In genomic region chr19:41104922-41105321, GRCm38 (mm10) we compare ENCODE assay signal across 8 mouse cellular contexts. TPM values are rescaled to one million over a fixed set of nuclear protein-coding genes. Genes with fewer than 3 reads are reported as not detected.
DNase-seq lines count a peak whose midpoint lies in the region; ATAC-seq lines count a peak whose summit lies in the region.

No protein-coding gene starts in this region.

- peaks cover 8% of the 10 kb centered on the region; the same call in 1 of the 2 replicates for H3K27me3 ChIP-seq in heart, embryonic 12.5 days (replicated peaks)

- no peak overlapping the region for H3K4me2 ChIP-seq in heart, embryonic 12.5 days

- H3K9me3 ChIP-seq in heart, embryonic 12.5 days (replicated peaks): no peaks in the 10 kb centered on the region

- H3K4me1 ChIP-seq in heart, embryonic 12.5 days (replicated peaks): no peaks in the 10 kb centered on the region

- WGBS in heart, embryonic 12.5 days: 49% methylated on average over 8 of the region's 8 CpGs

- no peak overlapping the region for H3K4me3 ChIP-seq in heart, embryonic 12.5 days

- H3K27ac ChIP-seq in heart, embryonic 12.5 days (ENCODE audit: poor library complexity, severe bottlenecking): no peak overlapping the region

- DNase-seq in heart, postnatal 10 days: peak; percentile 44 to 48
- peak; percentile 17 for DNase-seq in thymus, postnatal 0 days (ENCODE audit: low spot score)
- DNase-seq in thymus, postnatal 14 days: no peak
- peak; percentile 33 for DNase-seq in heart, postnatal 4 days
- peak; percentile 67 for DNase-seq in retina, postnatal 1 day
- no peak for DNase-seq in left cerebral cortex, postnatal 36 days (ENCODE audit: low spot score in 2 of 2)

- intact Hi-C loops in heart, postnatal 10 days (cut with DNase I): loop anchor here (1.0 to 2.0 kb wide), 2 partner anchors 100 to 140 kb away; no protein-coding TSS in a partner anchor
- intact Hi-C loops in left cerebral cortex, postnatal 36 days (cut with DNase I): loop anchor here (2.0 to 5.0 kb wide), 2 partner anchors 100 to 137 kb away; no protein-coding TSS in a partner anchor

- no peaks in the 10 kb centered on the region for H3K36me3 ChIP-seq in heart, embryonic 12.5 days

- H3K9ac ChIP-seq in heart, embryonic 12.5 days: no peak overlapping the region

- no peak for ATAC-seq in heart, embryonic 12.5 days (ENCODE audit: insufficient number of reproducible peaks, low FRiP score)
- no peak for ATAC-seq in megakaryocyte, adult 5-6 weeks (ENCODE audit: poor library complexity, severe bottlenecking)

RNA-seq across cellular contexts. Expression of gene Opalin, which starts 28.0 kb away (rescaled TPM):
- total RNA-seq in heart, postnatal 10 days (2021): not detected
- polyA plus RNA-seq in heart, embryonic 12.5 days (2016; fragmentation: Nextera tagmentation; extraction: Ambion mirVana): 0.17 and 0.27 TPM in 2 replicates
- polyA plus RNA-seq in thymus, postnatal 0 days (2015; fragmentation: Nextera tagmentation; extraction: Ambion mirVana): 0.09 and 0.12 TPM in 2 replicates
- total RNA-seq in heart, postnatal 4 days (2021): not detected
- total RNA-seq in left cerebral cortex, postnatal 36 days (2021): 10 to 100 TPM in 1 of 2 experiments, 1 to 10 TPM in 1; 7.7 to 18.0 TPM
- total RNA-seq in megakaryocyte, adult 5-6 weeks (2015): not detected in 2 replicates
- not detected in 2 replicates for total RNA-seq in megakaryocyte, adult 5-6 weeks (2017)

Comparison
In these comparisons a context has a peak if more than half of its experiments do, and no peak if none do; other contexts are left out.
1. DNase-seq: peak in heart, postnatal 10 days (2 of 2), thymus, postnatal 0 days (single experiment), heart, postnatal 4 days (single experiment) and retina, postnatal 1 day (single experiment); none in thymus, postnatal 14 days (single experiment) and left cerebral cortex, postnatal 36 days (0 of 2).
2. RNA of gene Opalin, which starts 28.0 kb away (total RNA-seq): 7.7 to 18.0 TPM in left cerebral cortex, postnatal 36 days; not detected in heart, postnatal 4 days, not detected in heart, postnatal 10 days and not detected in megakaryocyte, adult 5-6 weeks; every median in the first group is over 4 times any median in the second.